Mouse (Mus musculus) testis, adult 2 months (tissue): ENCODE measurements at regions not wholly inside any gene's neighbourhood (a gene's known extent, or its start where the extent isn't known, plus 50 kb on each side); places are given as distances from the start of the nearest gene placed in this dataset.

Experiments
- H3K27ac ChIP-seq: fragments of 200-500 bp; 2 replicates; pipeline ENCODE4 v1.5.1; 2012; ENCODE audit warnings: low read depth, low read length; ENCODE audit not compliant: control insufficient read depth, insufficient read depth
- H3K27me3 ChIP-seq: fragments of 200-500 bp; 2 replicates; pipeline ENCODE4 v1.6.1; 2012; ENCODE audit warnings: mild to moderate bottlenecking, low read length, moderate library complexity; ENCODE audit not compliant: control insufficient read depth, insufficient read depth
- H3K36me3 ChIP-seq: fragments of 200-500 bp; 2 replicates; pipeline ENCODE4 v1.6.1; 2012; ENCODE audit warnings: mild to moderate bottlenecking, low read length; ENCODE audit not compliant: control insufficient read depth, insufficient read depth
- H3K4me1 ChIP-seq: fragments of 200-500 bp; 2 replicates; pipeline ENCODE4 v1.6.1; 2012; ENCODE audit warnings: low read length; ENCODE audit not compliant: control insufficient read depth, insufficient read depth
- H3K4me3 ChIP-seq: fragments of 200-500 bp; 2 replicates; pipeline ENCODE4 v1.5.1; 2012; ENCODE audit warnings: low read depth, mild to moderate bottlenecking, low read length, moderate library complexity, mixed read lengths; ENCODE audit not compliant: control insufficient read depth
- CTCF ChIP-seq: fragments of 200-500 bp; IDR thresholded peaks from 2 replicates; pipeline ENCODE4 v1.5.1; 2012; ENCODE audit warnings: low read depth, mild to moderate bottlenecking, inconsistent platforms, low read length, moderate library complexity; ENCODE audit not compliant: control insufficient read depth, insufficient read depth, insufficient replicate concordance
- POLR2A ChIP-seq: fragments of 200-500 bp; IDR thresholded peaks from 2 replicates; pipeline ENCODE4 v1.6.1; 2012; ENCODE audit warnings: low read depth, mild to moderate bottlenecking, inconsistent platforms, low read length, moderate library complexity; ENCODE audit not compliant: control insufficient read depth

DNA sequence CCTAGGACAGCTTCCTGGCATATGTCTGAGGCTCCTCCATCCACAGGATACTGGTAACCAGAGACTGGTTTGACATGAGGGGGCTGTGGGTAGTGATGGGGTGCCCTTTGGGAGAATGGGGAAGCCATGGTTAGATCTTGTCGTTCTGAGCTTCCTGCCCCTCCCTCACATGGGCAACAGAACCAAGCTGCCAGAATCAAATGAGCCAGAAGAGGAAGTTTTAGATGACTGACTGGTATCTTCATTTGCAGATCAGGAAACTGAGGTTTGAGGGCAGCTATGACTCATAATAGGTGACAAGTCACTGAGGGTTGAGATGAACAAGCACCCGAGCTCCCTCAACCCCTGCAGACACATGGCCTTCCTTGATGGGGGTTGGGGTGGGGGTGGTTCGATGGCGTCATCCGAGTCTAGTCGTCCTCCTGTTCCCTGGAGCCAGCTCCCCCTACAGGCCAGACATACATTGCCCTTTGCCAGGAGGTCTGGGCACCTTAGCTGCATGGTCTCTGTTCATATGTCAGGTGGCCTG, 204.7 kb downstream of the Uaca start:
- peaks cover 3% of the 10 kb centered on the region for H3K4me1 ChIP-seq
- H3K4me3 ChIP-seq, result no peak overlapping the region
- H3K36me3 ChIP-seq, result no peaks in the 10 kb centered on the region
- TF ChIP-seq POLR2A, result no peak
- peak; percentile 19; the same call in 1 of the 2 replicates for TF ChIP-seq CTCF
- no peak overlapping the region for H3K27ac ChIP-seq
- no peaks in the 10 kb centered on the region for H3K27me3 ChIP-seq

DNA sequence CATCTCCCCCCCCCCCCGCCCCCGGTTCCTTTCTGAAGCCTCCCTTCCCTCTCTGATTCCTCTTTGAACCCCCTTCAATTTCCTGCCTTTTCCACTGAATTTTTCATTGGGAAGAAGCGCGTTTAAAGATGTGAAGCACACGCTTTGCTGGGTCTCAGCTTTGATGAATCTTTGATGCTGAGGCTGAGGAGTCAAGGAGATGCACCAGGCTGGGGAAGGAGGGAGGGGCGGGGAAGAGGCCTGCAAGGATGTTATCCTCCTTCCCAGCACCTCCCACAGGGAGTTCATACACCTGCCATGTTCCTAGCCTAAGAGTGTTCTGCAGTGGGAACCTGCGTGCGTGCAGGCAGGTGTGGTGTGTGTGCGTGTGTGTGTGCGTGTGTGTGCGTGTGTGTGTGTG, 205.9 kb downstream of the Uaca start:
- H3K27me3 ChIP-seq, result no peaks in the 10 kb centered on the region
- no peaks in the 10 kb centered on the region for H3K4me1 ChIP-seq
- H3K36me3 ChIP-seq, result no peaks in the 10 kb centered on the region
- TF ChIP-seq POLR2A (no peak), CTCF (no peak)
- H3K4me3 ChIP-seq, result no peak overlapping the region
- H3K27ac ChIP-seq, result no peak overlapping the region

DNA sequence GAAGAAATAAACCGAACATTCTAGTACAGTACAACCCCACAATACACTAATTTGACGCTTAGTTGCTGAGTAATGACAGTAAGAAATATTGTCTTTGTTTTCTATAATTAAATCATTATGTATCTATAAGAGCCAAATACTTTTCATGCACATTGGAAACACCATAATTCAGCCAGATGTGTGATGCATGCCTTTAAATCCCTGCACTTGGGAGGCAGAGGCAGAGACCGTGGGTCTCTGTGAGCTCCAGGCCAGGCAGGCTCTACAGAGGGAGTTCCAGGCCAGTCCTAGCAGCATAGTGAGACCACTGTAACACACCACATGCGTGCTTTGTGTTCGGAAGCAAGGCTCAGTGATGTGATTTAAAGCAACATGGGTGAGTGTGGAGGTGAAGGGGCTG, 208.2 kb downstream of the Uaca start:
- Histone ChIP-seq H3K4me1 (no peaks in the 10 kb centered on the region), H3K36me3 (no peaks in the 10 kb centered on the region), H3K27ac (no peak overlapping the region), H3K4me3 (no peak overlapping the region), H3K27me3 (no peaks in the 10 kb centered on the region)
- TF ChIP-seq CTCF (no peak), POLR2A (no peak)

DNA sequence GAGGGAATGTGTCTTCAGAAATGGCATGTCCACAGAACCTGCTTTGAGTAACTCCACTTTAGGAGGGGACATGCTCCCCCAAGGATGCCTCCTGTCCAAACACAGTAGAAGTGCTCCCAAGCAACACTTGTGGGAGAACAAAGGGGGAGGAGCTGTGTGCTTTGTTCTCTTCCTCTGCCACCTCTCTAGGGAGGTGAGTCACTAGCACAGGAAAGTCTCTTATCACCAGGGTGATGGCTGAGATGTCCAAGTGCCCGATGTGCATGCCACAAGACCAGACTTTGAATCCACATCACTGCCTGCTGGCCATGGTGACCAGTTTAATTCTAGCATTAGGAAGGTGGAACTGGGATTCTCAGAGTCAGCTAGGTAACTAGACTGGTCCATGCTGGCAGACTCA, 214.1 kb downstream of the Uaca start:
- TF ChIP-seq POLR2A, result no peak
- no peak for TF ChIP-seq CTCF
- no peak overlapping the region for H3K4me3 ChIP-seq
- peaks cover 3% of the 10 kb centered on the region; the same call in 1 of the 2 replicates for H3K4me1 ChIP-seq
- no peaks in the 10 kb centered on the region for H3K27me3 ChIP-seq
- H3K36me3 ChIP-seq, result no peaks in the 10 kb centered on the region
- no peak overlapping the region for H3K27ac ChIP-seq

DNA sequence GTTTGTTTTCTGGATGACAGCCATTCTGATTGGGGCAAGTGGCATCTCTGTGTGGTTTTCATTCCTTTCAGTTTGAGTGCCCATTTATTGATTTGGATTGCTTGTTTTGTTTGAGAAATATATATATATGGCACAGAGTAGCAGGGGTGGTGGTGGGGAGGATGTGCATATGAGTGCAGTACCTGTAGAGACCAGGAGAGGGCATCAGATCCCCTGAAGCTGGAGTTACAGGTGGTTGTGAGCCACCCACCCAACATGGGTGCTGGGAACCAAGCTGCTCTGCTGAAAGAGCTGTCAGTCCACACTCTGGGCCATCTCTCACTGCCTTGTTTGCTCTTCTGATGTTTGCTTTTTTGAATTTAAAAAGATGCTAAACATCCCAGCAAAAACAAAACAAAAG, 216.7 kb downstream of the Uaca start:
- H3K27me3 ChIP-seq, result no peaks in the 10 kb centered on the region
- H3K27ac ChIP-seq, result no peak overlapping the region
- peak; percentile 76; the same call in 1 of the 2 replicates for TF ChIP-seq CTCF
- no peak for TF ChIP-seq POLR2A
- peaks cover 3% of the 10 kb centered on the region; the same call in 1 of the 2 replicates for H3K4me1 ChIP-seq
- no peak overlapping the region for H3K4me3 ChIP-seq
- no peaks in the 10 kb centered on the region for H3K36me3 ChIP-seq

DNA sequence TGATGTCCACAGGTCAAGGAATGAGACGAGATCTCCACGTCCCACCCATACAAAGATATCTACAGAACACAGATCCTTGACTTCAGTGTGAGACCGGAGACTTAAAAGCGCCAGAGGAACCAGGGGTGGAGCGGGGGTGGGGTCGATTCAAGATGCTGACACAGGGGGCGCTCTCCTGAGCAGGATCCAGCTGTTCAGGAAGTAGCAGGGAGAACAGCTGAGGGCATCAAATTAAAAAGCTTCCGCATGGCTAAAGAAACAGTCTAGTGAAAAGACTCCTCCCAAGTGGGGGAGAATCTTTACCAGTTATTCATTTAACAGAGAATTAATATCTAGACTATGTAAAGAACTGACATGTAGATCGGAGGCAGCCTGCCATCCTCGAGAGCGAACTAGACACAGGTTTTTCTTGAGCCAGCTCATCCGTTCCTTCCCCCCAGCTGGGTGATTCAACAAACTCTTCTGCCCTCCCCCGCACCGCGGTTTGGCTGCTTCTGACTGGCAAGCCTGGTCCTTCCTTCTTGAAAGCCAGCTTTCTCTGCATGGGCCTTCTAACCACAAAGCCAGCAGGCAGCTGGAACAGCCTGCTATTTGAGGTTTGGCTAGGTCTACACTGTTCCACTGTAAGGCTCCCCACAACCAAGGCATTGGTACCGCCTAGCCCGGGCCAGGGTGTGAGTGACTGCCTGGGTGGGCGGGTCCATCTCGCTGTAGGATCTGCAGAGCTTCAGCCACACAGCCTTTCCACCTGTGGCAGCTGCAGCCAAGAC, 218.6 kb downstream of the Uaca start:
- Histone ChIP-seq H3K36me3 (no peaks in the 10 kb centered on the region), H3K27me3 (no peaks in the 10 kb centered on the region), H3K4me3 (peak overlapping the region; percentile 6; the same call in 1 of the 2 replicates), H3K27ac (no peak overlapping the region), H3K4me1 (peaks cover 3% of the 10 kb centered on the region; the same call in 1 of the 2 replicates)
- TF ChIP-seq POLR2A, result no peak
- TF ChIP-seq CTCF, result peak; percentile 51; the same call in 1 of the 2 replicates

DNA sequence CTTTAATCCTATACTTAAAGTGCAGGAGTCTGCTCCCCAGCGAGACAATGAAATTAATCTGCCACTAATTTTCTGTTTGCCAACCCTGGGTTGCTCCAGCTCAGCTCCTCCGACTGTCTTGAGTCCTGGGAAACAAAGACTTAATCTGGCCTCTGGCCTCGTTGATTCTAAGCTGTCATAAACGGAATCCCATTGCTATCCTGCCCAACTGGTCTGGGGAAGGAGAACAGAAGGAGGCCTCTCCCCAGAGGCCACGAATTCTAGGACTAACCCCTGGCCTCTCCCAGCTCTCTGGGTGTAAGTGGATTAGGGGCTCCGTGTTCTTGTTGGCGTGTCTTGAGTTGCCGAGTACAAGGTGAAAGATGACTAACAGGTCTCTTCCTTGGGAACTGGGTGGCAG, 219.8 kb downstream of the Uaca start:
- Histone ChIP-seq H3K27me3 (no peaks in the 10 kb centered on the region), H3K4me3 (no peak overlapping the region), H3K36me3 (no peaks in the 10 kb centered on the region), H3K4me1 (peaks cover 3% of the 10 kb centered on the region; the same call in 1 of the 2 replicates), H3K27ac (no peak overlapping the region)
- TF ChIP-seq CTCF, result no peak
- no peak for TF ChIP-seq POLR2A

DNA sequence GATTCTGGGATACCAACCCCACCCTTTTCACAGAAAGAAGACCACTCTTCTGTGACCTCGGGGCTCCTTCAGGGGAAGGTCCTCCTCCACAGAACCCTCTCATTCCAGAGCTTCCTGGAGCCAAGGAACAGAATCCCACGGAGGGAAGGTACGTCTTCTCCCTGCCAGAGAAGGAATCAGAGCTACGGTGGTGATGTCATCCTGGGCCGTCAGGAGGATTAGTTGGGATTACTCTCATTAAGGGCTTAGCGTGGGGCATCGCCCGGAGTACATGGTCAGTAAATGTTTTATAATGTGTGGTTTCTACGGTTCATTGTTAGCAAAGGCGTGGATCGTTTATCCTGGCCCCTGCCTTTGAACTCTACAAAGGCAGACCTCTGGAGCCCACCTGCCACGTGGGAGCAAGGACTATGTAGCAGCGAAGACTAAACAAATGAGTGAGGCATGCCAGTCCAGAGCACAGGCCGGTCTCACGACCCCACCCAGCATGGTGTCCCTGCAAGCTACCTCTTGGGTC, 221.1 kb downstream of the Uaca start:
- Histone ChIP-seq H3K27me3 (no peaks in the 10 kb centered on the region), H3K4me3 (no peak overlapping the region), H3K4me1 (peaks cover 3% of the 10 kb centered on the region; the same call in 1 of the 2 replicates), H3K27ac (no peak overlapping the region), H3K36me3 (no peaks in the 10 kb centered on the region)
- TF ChIP-seq CTCF (no peak), POLR2A (no peak)
